Mouse (Mus musculus) small intestine, adult 2 months (tissue): ENCODE results near the gene Cyp8b1. TPM values are rescaled to one million over a fixed set of nuclear protein-coding genes. Genes with fewer than 3 reads are reported as not detected.

ENCODE experiments used
- H3K27ac ChIP-seq: fragments of 200-500 bp; 2 replicates; pipeline ENCODE4 v1.5.1; 2012; ENCODE audit warnings: low read depth, low read length, control low read depth, inconsistent platforms; ENCODE audit not compliant: insufficient read depth
- H3K27me3 ChIP-seq: fragments of 200-500 bp; 2 replicates; pipeline ENCODE4 v1.6.1; 2012; ENCODE audit warnings: mild to moderate bottlenecking, moderate library complexity, low read length, inconsistent platforms; ENCODE audit not compliant: control insufficient read depth, insufficient read depth
- H3K36me3 ChIP-seq: fragments of 200-500 bp; 2 replicates; pipeline ENCODE4 v1.6.1; 2012; ENCODE audit warnings: mild to moderate bottlenecking, low read length, control low read depth, inconsistent platforms; ENCODE audit not compliant: control insufficient read depth, insufficient read depth
- H3K4me1 ChIP-seq: fragments of 200-500 bp; 2 replicates; pipeline ENCODE4 v1.6.1; 2012; ENCODE audit warnings: low read length, inconsistent platforms, mixed read lengths; ENCODE audit not compliant: control insufficient read depth, insufficient read depth, insufficient read length
- H3K4me3 ChIP-seq: fragments of 200-500 bp; 2 replicates; pipeline ENCODE4 v1.5.1; 2012; ENCODE audit warnings: low read depth, mild to moderate bottlenecking, control low read depth, inconsistent platforms, low read length, moderate library complexity
- CTCF ChIP-seq: fragments of 200-500 bp; IDR thresholded peaks from 2 replicates; pipeline ENCODE4 v1.5.1; 2012; ENCODE audit warnings: low read depth, mild to moderate bottlenecking, control low read depth, inconsistent platforms, low read length, moderate library complexity, mixed read lengths; ENCODE audit not compliant: insufficient replicate concordance, insufficient read length; ENCODE audit errors: extremely low read depth
- POLR2A ChIP-seq: fragments of 200-500 bp; IDR thresholded peaks from 2 replicates; pipeline ENCODE4 v1.6.1; 2012; ENCODE audit warnings: low read depth, mild to moderate bottlenecking, control low read depth, inconsistent platforms, low read length, moderate library complexity
- WGBS: fragments of 180-500 bp; shearing (Covaris S2); methylation state at CpG from one replicate; pipeline ENCODE4 v1.1.7; 2018; 5-methylcytosine and 5-hydroxymethylcytosine counted together
- polyA plus RNA-seq: library from polyadenylated mRNA; depleted of rRNA; stranded (reverse); fragments of >200 nt; gene quantifications from 2 replicates; pipeline ENCODE4 v1.2.3, GENCODE M21; 2012

Cyp8b1 gene
- polyA plus RNA-seq, 1 experiment = not detected

DNA sequence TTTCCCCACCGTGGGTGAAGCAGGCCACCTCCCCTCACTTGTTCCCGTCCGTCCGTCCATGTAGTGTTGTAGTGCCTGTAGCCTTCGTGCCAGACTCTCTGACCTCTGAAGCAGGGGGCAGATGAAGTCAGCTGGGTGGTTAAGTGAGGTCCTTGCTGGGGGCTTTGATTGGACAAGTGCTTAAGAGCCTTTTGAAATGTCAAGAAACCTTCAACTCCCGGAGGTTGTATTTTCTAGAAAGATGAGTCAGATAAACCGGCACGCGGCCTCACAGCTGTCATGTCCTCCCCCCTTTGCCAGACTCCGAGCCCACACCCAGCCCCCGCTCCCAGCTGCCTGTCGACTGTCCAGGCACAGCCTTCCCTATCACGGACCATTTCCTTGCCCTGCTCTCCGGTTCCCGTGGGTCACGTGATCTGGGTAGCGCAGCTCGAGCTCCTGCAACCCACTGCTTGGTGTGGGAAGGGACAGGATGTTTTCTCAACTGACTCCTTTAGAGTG, 25.6 kb downstream of the Cyp8b1 start:
- no peak for TF ChIP-seq CTCF
- TF ChIP-seq POLR2A = no peak
- no peak overlapping the region; the same call in 1 of the 2 replicates for H3K27ac ChIP-seq
- no peak overlapping the region for H3K4me3 ChIP-seq
- WGBS = 36% methylated on average over 18 of the region's 18 CpGs
- no peaks in the 10 kb centered on the region; the same call in 1 of the 2 replicates for H3K4me1 ChIP-seq
- no peaks in the 10 kb centered on the region for H3K27me3 ChIP-seq
- no peaks in the 10 kb centered on the region for H3K36me3 ChIP-seq

DNA sequence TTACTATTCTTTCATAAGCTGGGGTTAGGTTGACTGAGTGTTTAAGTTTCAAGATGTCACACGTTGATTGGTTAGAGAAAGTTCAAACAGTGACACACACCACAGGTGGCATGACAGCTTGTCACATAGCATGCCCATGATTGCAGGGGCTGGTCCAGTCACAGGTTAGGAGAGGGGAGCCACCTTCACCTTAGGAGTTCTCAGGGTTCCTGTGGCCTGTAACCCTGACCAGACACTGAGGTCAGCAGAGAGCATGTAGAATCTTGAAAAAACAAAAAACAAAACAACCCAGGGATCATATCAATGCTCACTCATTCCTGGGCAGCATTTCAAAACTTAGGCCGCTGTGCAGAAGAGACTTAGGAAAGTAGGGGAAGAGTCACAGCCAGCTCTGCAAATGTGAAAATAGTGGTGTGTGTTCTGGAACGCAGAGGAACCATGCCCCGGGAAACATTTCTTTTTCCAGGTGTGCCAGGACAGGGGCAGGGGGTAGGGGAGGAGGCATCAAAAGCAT, 26.1 kb downstream of the Cyp8b1 start:
- H3K27me3 ChIP-seq = no peaks in the 10 kb centered on the region
- no peak overlapping the region for H3K4me3 ChIP-seq
- no peaks in the 10 kb centered on the region for H3K36me3 ChIP-seq
- 56% methylated on average over 4 of the region's 4 CpGs for WGBS
- no peaks in the 10 kb centered on the region; the same call in 1 of the 2 replicates for H3K4me1 ChIP-seq
- TF ChIP-seq POLR2A = no peak
- TF ChIP-seq CTCF = no peak
- H3K27ac ChIP-seq = no peak overlapping the region

DNA sequence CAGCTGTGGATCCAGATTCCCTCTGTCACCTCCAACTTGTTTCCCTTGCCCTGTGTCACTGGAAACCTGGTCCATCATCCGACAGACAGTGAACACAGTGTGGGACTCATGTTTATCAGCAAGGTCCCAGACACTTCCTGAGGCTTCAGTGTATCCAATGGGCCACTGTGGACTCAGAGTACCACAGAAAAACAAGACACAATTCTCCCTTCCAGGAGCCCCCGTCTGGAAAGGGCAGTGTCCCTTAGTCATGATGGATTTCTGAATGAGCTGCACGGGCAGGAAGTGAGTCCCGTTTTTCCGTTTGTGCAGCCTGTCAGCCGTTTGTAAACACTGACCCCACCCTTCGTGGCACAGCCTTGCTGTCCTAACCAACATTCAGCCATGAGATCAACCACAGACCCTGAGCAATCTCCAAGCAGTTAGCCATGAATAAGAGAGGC, 34.1 kb downstream of the Cyp8b1 start:
- H3K36me3 ChIP-seq = no peaks in the 10 kb centered on the region
- peaks cover 7% of the 10 kb centered on the region; the same call in 1 of the 2 replicates for H3K4me1 ChIP-seq
- no peak overlapping the region for H3K4me3 ChIP-seq
- H3K27me3 ChIP-seq = no peaks in the 10 kb centered on the region
- WGBS = 20% methylated on average over 7 of the region's 7 CpGs
- TF ChIP-seq POLR2A (no peak), CTCF (no peak)
- no peak overlapping the region for H3K27ac ChIP-seq

GRCm38 (mm10) chr9:121881301-121881700, 34.8 kb downstream of the Cyp8b1 start:
- WGBS = 66% methylated on average over 6 of the region's 6 CpGs
- TF ChIP-seq CTCF (no peak), POLR2A (no peak)
- no peaks in the 10 kb centered on the region for H3K27me3 ChIP-seq
- no peak overlapping the region for H3K4me3 ChIP-seq
- H3K4me1 ChIP-seq = peaks cover 7% of the 10 kb centered on the region; the same call in 1 of the 2 replicates
- no peaks in the 10 kb centered on the region for H3K36me3 ChIP-seq
- H3K27ac ChIP-seq = no peak overlapping the region

GRCm38 (mm10) chr9:121880840-121881239, 35.3 kb downstream of the Cyp8b1 start:
- no peak overlapping the region for H3K4me3 ChIP-seq
- H3K27ac ChIP-seq = no peak overlapping the region
- TF ChIP-seq POLR2A = no peak
- peak; percentile 62; the same call in 1 of the 2 replicates for TF ChIP-seq CTCF
- no peaks in the 10 kb centered on the region for H3K36me3 ChIP-seq
- whole genome bisulfite sequencing = 19% methylated on average over 14 of the region's 14 CpGs
- peaks cover 7% of the 10 kb centered on the region; the same call in 1 of the 2 replicates for H3K4me1 ChIP-seq
- no peaks in the 10 kb centered on the region for H3K27me3 ChIP-seq

- H3K36me3 ChIP-seq = no peaks in the 10 kb centered on the region
- no peak overlapping the region for H3K4me3 ChIP-seq
- H3K4me1 ChIP-seq = peaks cover 14% of the 10 kb centered on the region; the same call in 1 of the 2 replicates
- no peak overlapping the region for H3K27ac ChIP-seq
- WGBS = 6% methylated on average over 3 of the region's 3 CpGs
- TF ChIP-seq CTCF (peak; percentile 67; the same call in 1 of the 2 replicates), POLR2A (no peak)
- no peaks in the 10 kb centered on the region for H3K27me3 ChIP-seq
Observed at GRCm38 (mm10) chr9:121877052-121877740, 38.9 kb downstream of the Cyp8b1 start.

DNA sequence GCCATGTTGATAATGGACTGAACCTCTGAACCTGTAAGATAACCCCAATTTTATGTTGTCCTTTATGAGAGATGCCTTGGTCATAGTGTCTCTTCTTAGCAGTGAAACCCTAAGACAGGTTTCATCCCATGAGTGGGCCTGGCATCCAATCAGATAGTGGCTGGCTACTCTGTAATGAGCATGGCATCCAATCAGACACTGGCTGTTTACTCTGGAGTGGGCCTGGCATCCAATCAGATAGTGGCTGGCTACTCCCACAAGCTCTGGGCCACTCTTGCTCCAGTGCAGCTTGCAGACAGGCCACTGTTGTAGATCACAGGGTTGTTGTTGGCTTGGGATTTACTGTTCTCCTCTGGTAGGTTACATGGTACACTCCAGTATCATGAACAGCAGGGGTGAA, 42.5 kb downstream of the Cyp8b1 start:
- H3K36me3 ChIP-seq = no peaks in the 10 kb centered on the region
- peaks cover 14% of the 10 kb centered on the region; the same call in 1 of the 2 replicates for H3K4me1 ChIP-seq
- TF ChIP-seq POLR2A = no peak
- no peak for TF ChIP-seq CTCF

More for the DNA sequence above, 42.5 kb downstream of the Cyp8b1 start:
- no peak overlapping the region for H3K4me3 ChIP-seq
- no peak overlapping the region for H3K27ac ChIP-seq
- H3K27me3 ChIP-seq = no peaks in the 10 kb centered on the region
